Mouse (Mus musculus) spleen, postnatal 0 days (tissue): Measurements from ENCODE around the gene Kif22. TPM values are rescaled to one million over a fixed set of nuclear protein-coding genes. Genes with fewer than 3 reads are reported as not detected.

ENCODE experiments used
- polyA plus RNA-seq: library from polyadenylated mRNA; unstranded; fragments of >200 nt; fragmentation: Nextera tagmentation; extraction: Ambion mirVana; gene quantifications from 2 replicates; pipeline ENCODE4 v1.2.1, GENCODE M21; 2015

Kif22 gene
- 109 and 120 TPM in 2 replicates for polyA plus RNA-seq

GRCm38 (mm10) chr7:127041851-127042672, at the start of gene Kif22:
Gene Kif22 (minus strand): TSS chr7:127042471.

GRCm38 (mm10) chr7:127091114-127091896, 49.0 kb upstream of the Kif22 start, which contains the start of gene AI467606:
Gene AI467606 (plus strand): TSS chr7:127091359.

GRCm38 (mm10) chr7:127087278-127088010, 45.2 kb upstream of the Kif22 start, which contains the start of gene Zg16:
Gene Zg16 (minus strand): TSS chr7:127087328.

GRCm38 (mm10) chr7:127026984-127027726, 15.1 kb downstream of the Kif22 start, which contains the start of gene Maz:
Gene Maz (minus strand): TSS chr7:127027037.

GRCm38 (mm10) chr7:127020901-127021562, 21.2 kb downstream of the Kif22 start, which contains the start of the genes Gm42742 and Prrt2:
Gene Gm42742 (minus strand): TSS chr7:127021097.
Gene Prrt2 (minus strand): TSS chr7:127021211.

GRCm38 (mm10) chr7:127016971-127017949, 25.0 kb downstream of the Kif22 start, which contains the start of gene Pagr1a:
Gene Pagr1a (minus strand): TSS chr7:127017352.

GRCm38 (mm10) chr7:127016481-127016485, 26.0 kb downstream of the Kif22 start, which contains the start of gene Pagr1b:
Gene Pagr1b (minus strand): TSS chr7:127016484.

GRCm38 (mm10) chr7:127014320-127014719, 28.0 kb downstream of the Kif22 start, which contains the start of gene Mvp:
Gene Mvp (minus strand): TSS chr7:127014621.

Other genes with a start within 250 kb of the Kif22 start
- gene Ppp4c, start 250.0 kb downstream of the Kif22 start, polyA plus RNA-seq: 134 and 141 TPM in 2 replicates
- 0.16 TPM in 1 of 2 replicates, not detected in the other for gene Fam57b, start 244.8 kb downstream of the Kif22 start, polyA plus RNA-seq
- gene 4930451I11Rik, start 210.8 kb downstream of the Kif22 start, polyA plus RNA-seq: not detected in 2 replicates
- gene Doc2a, start 195.1 kb downstream of the Kif22 start, polyA plus RNA-seq: not detected in 2 replicates
- 22.2 and 23.3 TPM in 2 replicates for gene Hirip3, start 180.5 kb downstream of the Kif22 start, polyA plus RNA-seq
- gene Ino80e, start 180.1 kb downstream of the Kif22 start, polyA plus RNA-seq: 54.5 and 56.4 TPM in 2 replicates
- gene Taok2, start 157.8 kb downstream of the Kif22 start, polyA plus RNA-seq: 16.8 and 21.7 TPM in 2 replicates
- gene Tmem219, start 119.6 kb downstream of the Kif22 start, polyA plus RNA-seq: 27.2 and 31.4 TPM in 2 replicates
- 9.0 and 9.3 TPM in 2 replicates for gene Kctd13, start 113.6 kb downstream of the Kif22 start, polyA plus RNA-seq
- gene Asphd1, start 92.9 kb downstream of the Kif22 start, polyA plus RNA-seq: 0.12 TPM in 1 of 2 replicates, not detected in the other
- gene Sez6l2, start 91.9 kb downstream of the Kif22 start, polyA plus RNA-seq: 0.34 and 0.40 TPM in 2 replicates
- 56.1 and 61.1 TPM in 2 replicates for gene Cdipt, start 66.6 kb downstream of the Kif22 start, polyA plus RNA-seq
- 1.4 and 2.3 TPM in 2 replicates for gene Cdiptos, start 66.4 kb downstream of the Kif22 start, polyA plus RNA-seq
- 13.4 and 15.9 TPM in 2 replicates for gene Mvp, start 27.9 kb downstream of the Kif22 start, polyA plus RNA-seq
- gene Pagr1b, start 26.0 kb downstream of the Kif22 start, polyA plus RNA-seq: not detected in 2 replicates
- 32.5 and 43.1 TPM in 2 replicates for gene Pagr1a, start 25.1 kb downstream of the Kif22 start, polyA plus RNA-seq
- gene Gm42742, start 21.4 kb downstream of the Kif22 start, polyA plus RNA-seq: 3.7 and 10.6 TPM in 2 replicates
- gene Prrt2, start 21.3 kb downstream of the Kif22 start, polyA plus RNA-seq: 0.55 and 0.86 TPM in 2 replicates
- 47.2 and 48.3 TPM in 2 replicates for gene Maz, start 15.4 kb downstream of the Kif22 start, polyA plus RNA-seq
- 10.1 and 23.2 TPM in 2 replicates for gene Zg16, start 44.9 kb upstream of the Kif22 start, polyA plus RNA-seq
- gene AI467606, start 48.9 kb upstream of the Kif22 start, polyA plus RNA-seq: 24.3 and 30.3 TPM in 2 replicates
- 1.4 and 1.5 TPM in 2 replicates for gene Qprt, start 79.8 kb upstream of the Kif22 start, polyA plus RNA-seq
- 20.0 and 22.3 TPM in 2 replicates for gene Spn, start 95.4 kb upstream of the Kif22 start, polyA plus RNA-seq
- gene Cd2bp2, start 153.6 kb upstream of the Kif22 start, polyA plus RNA-seq: 27.7 and 29.2 TPM in 2 replicates
- 21.0 and 22.5 TPM in 2 replicates for gene Tbc1d10b, start 166.0 kb upstream of the Kif22 start, polyA plus RNA-seq
- gene Mylpf, start 166.4 kb upstream of the Kif22 start, polyA plus RNA-seq: 34.1 and 37.7 TPM in 2 replicates
- gene Zfp553, start 190.6 kb upstream of the Kif22 start, polyA plus RNA-seq: 10.2 and 11.5 TPM in 2 replicates
- gene Sept1, start 190.7 kb upstream of the Kif22 start, polyA plus RNA-seq: 44.4 and 49.3 TPM in 2 replicates
- 21.4 and 23.5 TPM in 2 replicates for gene Zfp771, start 201.8 kb upstream of the Kif22 start, polyA plus RNA-seq
- 87.9 and 90.1 TPM in 2 replicates for gene Dctpp1, start 218.2 kb upstream of the Kif22 start, polyA plus RNA-seq
- 77.6 and 80.8 TPM in 2 replicates for gene Sephs2, start 231.6 kb upstream of the Kif22 start, polyA plus RNA-seq